Mouse (Mus musculus) adrenal gland, adult 2 months (tissue): ENCODE results near the gene Egln1. TPM values are rescaled to one million over a fixed set of nuclear protein-coding genes. Genes with fewer than 3 reads are reported as not detected.

Experiments
- polyA plus RNA-seq: library from polyadenylated mRNA; depleted of rRNA; stranded (reverse); fragments of >200 nt; gene quantifications from 2 replicates; pipeline ENCODE4 v1.2.3, GENCODE M21; 2012; rRNA removed
- total RNA-seq, 2 experiments: library from RNA; stranded (reverse); gene quantifications; 2 replicates each; pipeline ENCODE4 v1.2.3; 2021

Gene Egln1
- total and polyA plus RNA-seq, 3 experiments: 25.3 to 68.0 (median 56.1) TPM

Other genes starting within 250 kb of the Egln1 start
- gene Ttc13, start 227.3 kb downstream of the Egln1 start, total RNA-seq: 10 to 100 TPM; 36.4 to 43.3 TPM
- 14.6 and 16.6 TPM in 2 replicates for gene Ttc13, start 227.3 kb downstream of the Egln1 start, polyA plus RNA-seq
- gene Arv1, start 227.2 kb downstream of the Egln1 start, total RNA-seq: 10 to 100 TPM in 1 of 2 experiments, 1 to 10 TPM in 1; 9.2 to 10.7 TPM
- gene Arv1, start 227.2 kb downstream of the Egln1 start, polyA plus RNA-seq: 12.8 and 13.9 TPM in 2 replicates
- under 1 TPM; 0.28 to 0.43 TPM for gene Fam89a, start 197.5 kb downstream of the Egln1 start, total RNA-seq
- 1.0 and 1.6 TPM in 2 replicates for gene Fam89a, start 197.5 kb downstream of the Egln1 start, polyA plus RNA-seq
- 1 to 10 TPM; 1.4 to 3.5 TPM for gene Trim67, start 156.2 kb downstream of the Egln1 start, total RNA-seq
- 0.52 and 1.0 TPM in 2 replicates for gene Trim67, start 156.2 kb downstream of the Egln1 start, polyA plus RNA-seq
- gene Gnpat, start 86.3 kb downstream of the Egln1 start, total RNA-seq: 100 to 1,000 TPM in 1 of 2 experiments, 10 to 100 TPM in 1; 81.0 to 108 TPM
- gene Gnpat, start 86.3 kb downstream of the Egln1 start, polyA plus RNA-seq: 66.9 and 77.8 TPM in 2 replicates
- 10 to 100 TPM; 25.9 to 28.0 TPM for gene 2810004N23Rik, start 86.2 kb downstream of the Egln1 start, total RNA-seq
- gene 2810004N23Rik, start 86.2 kb downstream of the Egln1 start, polyA plus RNA-seq: 7.6 and 10.7 TPM in 2 replicates
- 10 to 100 TPM; 19.9 to 24.2 TPM for gene Exoc8, start 51.6 kb downstream of the Egln1 start, total RNA-seq
- gene Exoc8, start 51.6 kb downstream of the Egln1 start, polyA plus RNA-seq: 9.1 and 10.6 TPM in 2 replicates
- 10 to 100 TPM; 19.4 to 19.9 TPM for gene Sprtn, start 51.4 kb downstream of the Egln1 start, total RNA-seq
- gene Sprtn, start 51.4 kb downstream of the Egln1 start, polyA plus RNA-seq: 7.7 and 9.7 TPM in 2 replicates
- 10 to 100 TPM; 63.4 to 81.1 TPM for gene Tsnax, start 63.7 kb upstream of the Egln1 start, total RNA-seq
- gene Tsnax, start 63.7 kb upstream of the Egln1 start, polyA plus RNA-seq: 24.1 and 25.1 TPM in 2 replicates
- gene Disc1, start 104.9 kb upstream of the Egln1 start, total RNA-seq: 1 to 10 TPM; 1.2 to 1.8 TPM
- gene Disc1, start 104.9 kb upstream of the Egln1 start, polyA plus RNA-seq: 0.79 and 1.1 TPM in 2 replicates